In genomic region chr3:135634275-135634674, GRCm38 (mm10) we compare ENCODE assay signal across 30 mouse cellular contexts.
"Had no signal": no experiment of that assay in that cellular context is flagged by ENCODE, and none has a peak within 500 bp of the region (broad histone marks: within the 10 kb centered on the region; RNA-seq: fewer than 3 reads in every experiment).

No protein-coding gene starts in this region.

- H3K36me3 ChIP-seq: liver, embryonic 12.5 days; liver, embryonic 13.5 days; liver, embryonic 15.5 days; lung, embryonic 15.5 days; midbrain, embryonic 12.5 days; midbrain, embryonic 13.5 days; midbrain, embryonic 15.5 days had no signal

- H3K27me3 ChIP-seq: limb, embryonic 12.5 days; limb, embryonic 13.5 days; limb, embryonic 15.5 days; liver, embryonic 12.5 days; liver, embryonic 13.5 days; liver, embryonic 15.5 days; lung, embryonic 15.5 days; megakaryocyte, embryonic 14.5 days; midbrain, embryonic 12.5 days; midbrain, embryonic 13.5 days; midbrain, embryonic 15.5 days had no signal

- H3K27ac ChIP-seq: limb, embryonic 10.5 days; limb, embryonic 12.5 days; limb, embryonic 13.5 days; limb, embryonic 15.5 days; liver, embryonic 12.5 days; liver, embryonic 13.5 days; liver, embryonic 14.5 days; liver, embryonic 15.5 days; lung, embryonic 15.5 days; macrophage; midbrain, embryonic 10.5 days; midbrain, embryonic 12.5 days; midbrain, embryonic 13.5 days; midbrain, embryonic 15.5 days had no signal

- H3K9ac ChIP-seq: limb, embryonic 12.5 days; limb, embryonic 13.5 days; limb, embryonic 15.5 days; liver, embryonic 12.5 days; liver, embryonic 13.5 days; liver, embryonic 14.5 days; liver, embryonic 15.5 days; liver, postnatal 0 days; lung, embryonic 14.5 days; lung, embryonic 15.5 days; midbrain, embryonic 12.5 days; midbrain, embryonic 13.5 days; midbrain, embryonic 15.5 days had no signal

- H3K4me3 ChIP-seq: limb, embryonic 10.5 days; limb, embryonic 12.5 days; limb, embryonic 13.5 days; limb, embryonic 15.5 days; liver, embryonic 12.5 days; liver, embryonic 13.5 days; liver, embryonic 15.5 days; lung, embryonic 15.5 days; megakaryocyte, embryonic 14.5 days; midbrain, embryonic 10.5 days; midbrain, embryonic 12.5 days; midbrain, embryonic 13.5 days; midbrain, embryonic 15.5 days had no signal

- H3K4me2 ChIP-seq: limb, embryonic 12.5 days; limb, embryonic 13.5 days; limb, embryonic 15.5 days; liver, embryonic 11.5 days; liver, embryonic 12.5 days; liver, embryonic 13.5 days; liver, embryonic 15.5 days; lung, embryonic 14.5 days; lung, embryonic 15.5 days; midbrain, embryonic 11.5 days; midbrain, embryonic 12.5 days; midbrain, embryonic 13.5 days; midbrain, embryonic 15.5 days had no signal

- DNase-seq: left cerebral cortex, postnatal 4 days; liver; liver, embryonic 13.5 days; liver, postnatal 0 days; lung, adult 18-20 months; lung, adult 2 months; lung, embryonic 14.5 days; lung, postnatal 10 days; lung, postnatal 14 days; lung, postnatal 36 days; lung, postnatal 4 days; midbrain, embryonic 14.5 days had no signal

- H3K9me3 ChIP-seq: limb, embryonic 10.5 days; limb, embryonic 12.5 days; limb, embryonic 13.5 days; limb, embryonic 15.5 days; liver, embryonic 12.5 days; liver, embryonic 13.5 days; liver, embryonic 15.5 days; lung, embryonic 15.5 days; megakaryocyte, embryonic 14.5 days; midbrain, embryonic 10.5 days; midbrain, embryonic 12.5 days; midbrain, embryonic 13.5 days; midbrain, embryonic 15.5 days had no signal

- H3K4me1 ChIP-seq: limb, embryonic 12.5 days; limb, embryonic 15.5 days; lung, embryonic 15.5 days; midbrain, embryonic 15.5 days had no signal

- ATAC-seq: liver, embryonic 12.5 days; liver, postnatal 0 days; lung, postnatal 0 days; midbrain, embryonic 13.5 days; midbrain, embryonic 15.5 days; midbrain, embryonic 16.5 days had no signal
